Mouse (Mus musculus): ENCODE results near the gene Rb1. TPM values are rescaled to one million over a fixed set of nuclear protein-coding genes. Genes with fewer than 3 reads are reported as not detected.
A peak's percentile ranks its signal among the peaks of the same experiment; 100 is the strongest.

Gene Rb1
- polyA plus RNA-seq, 1 experiment from 2014 or later, result 15.4 TPM

DNA sequence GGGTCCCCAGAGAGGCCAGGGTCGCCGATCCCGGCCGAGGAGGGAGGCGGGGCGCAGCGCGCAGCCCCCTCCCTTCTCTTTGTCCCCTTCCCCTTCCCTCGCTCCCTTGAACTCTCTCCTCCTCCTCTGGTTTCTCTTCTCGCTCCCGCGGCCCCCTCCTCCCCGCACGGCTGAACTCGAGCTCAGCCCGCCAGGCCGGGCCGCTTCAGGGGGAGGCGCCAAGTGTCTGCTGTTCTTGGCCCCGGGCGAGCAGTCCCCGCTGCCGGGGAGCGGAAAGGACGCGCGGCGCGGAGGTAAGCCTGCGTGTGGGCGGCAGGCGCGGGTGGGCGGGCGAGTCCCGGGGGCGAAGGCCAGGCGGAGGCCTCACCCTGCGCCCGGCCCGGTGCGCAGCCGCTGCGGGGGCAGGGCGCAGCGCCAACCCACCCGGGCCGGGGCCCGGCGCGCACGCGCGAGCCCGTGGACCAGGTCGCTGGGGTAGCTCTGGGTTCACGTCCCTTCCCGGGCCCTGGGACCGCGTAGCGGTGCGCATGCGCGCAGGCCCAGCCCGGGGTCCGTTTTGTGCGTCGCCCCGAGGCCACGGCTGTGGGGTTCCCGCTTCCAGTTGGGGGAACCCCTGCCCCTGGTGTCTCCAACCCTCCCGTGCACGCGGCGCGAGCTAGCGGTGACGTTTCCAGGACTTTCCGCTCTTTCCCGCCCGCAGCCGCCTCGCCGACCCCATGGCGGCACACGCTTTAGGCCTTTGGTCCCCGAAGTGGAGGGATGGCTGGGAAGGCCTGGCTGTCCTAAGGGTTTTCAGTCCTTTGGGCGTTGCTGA is 182.5 kb downstream of the Rb1 start:
- peak; percentile 83 for DNase-seq (ENCODE audit: low spot score)
- H3K4me1 ChIP-seq (replicated peaks; ENCODE audit: control insufficient read depth, insufficient read depth), result peaks cover 3% of the 10 kb centered on the region; the same call in 1 of the 2 replicates
- peak overlapping the region; percentile 98 for H3K9ac ChIP-seq (ENCODE audit: low read length)
- ATAC-seq (ENCODE audit: low FRiP score, low TSS enrichment), result peak; percentile 92
- H3K4me3 ChIP-seq (ENCODE audit: low read depth, low read length), result peak overlapping the region; percentile 81
- no peaks in the 10 kb centered on the region for H3K9me3 ChIP-seq (ENCODE audit: control insufficient read depth, low read length)
- peak overlapping the region; percentile 87 for H3K4me2 ChIP-seq (replicated peaks; ENCODE audit: low read depth)
- no peaks in the 10 kb centered on the region for H3K27me3 ChIP-seq (ENCODE audit: control insufficient read depth, insufficient read depth, low read length)
- H3K36me3 ChIP-seq (ENCODE audit: control insufficient read depth, insufficient read depth, low read length), result no peaks in the 10 kb centered on the region
- peak overlapping the region; percentile 98 for H3K27ac ChIP-seq (replicated peaks)
- TF ChIP-seq CTCF (IDR thresholded peaks at IDR 0.05; ENCODE audit: low read depth) (peak; percentile 7; the same call in 1 of the 2 replicates), EP300 (optimal IDR thresholded peaks at IDR 0.05) (no peak)
- under 1% methylated on average over 73 of the region's 88 CpGs for WGBS

DNA sequence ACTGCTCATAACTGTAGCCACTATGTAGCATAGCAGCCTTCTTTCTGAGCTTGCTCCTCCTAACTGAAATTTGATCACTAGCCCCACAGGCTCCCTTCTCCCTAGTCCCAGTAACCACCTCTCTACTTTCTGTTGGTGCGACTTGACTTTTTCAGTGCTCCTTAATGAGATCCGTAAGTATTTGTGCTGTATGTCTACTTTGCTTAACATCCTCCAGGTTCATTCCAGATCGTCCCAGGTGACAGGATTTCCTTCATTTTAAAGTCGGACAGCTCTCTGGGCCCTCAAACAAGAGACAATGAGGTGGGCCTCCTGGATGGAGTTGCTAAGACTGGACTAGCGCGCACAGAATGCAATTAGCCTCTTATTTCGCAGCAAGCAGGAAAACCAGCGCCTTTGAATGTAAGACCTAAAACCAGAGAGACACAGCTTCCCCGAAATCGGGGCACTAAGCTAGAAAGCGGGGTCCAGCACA is 183.2 kb downstream of the Rb1 start:
- DNase-seq (ENCODE audit: low spot score), result no peak
- Histone ChIP-seq H3K27me3 (ENCODE audit: control insufficient read depth, insufficient read depth, low read length) (no peaks in the 10 kb centered on the region), H3K9ac (ENCODE audit: low read length) (peak overlapping the region; percentile 98), H3K4me2 (replicated peaks; ENCODE audit: low read depth) (peak overlapping the region; percentile 87), H3K4me3 (ENCODE audit: low read depth, low read length) (peak overlapping the region; percentile 81), H3K36me3 (ENCODE audit: control insufficient read depth, insufficient read depth, low read length) (no peaks in the 10 kb centered on the region), H3K4me1 (replicated peaks; ENCODE audit: control insufficient read depth, insufficient read depth) (peaks cover 3% of the 10 kb centered on the region; the same call in 1 of the 2 replicates), H3K9me3 (ENCODE audit: control insufficient read depth, low read length) (no peaks in the 10 kb centered on the region), H3K27ac (replicated peaks) (peak overlapping the region; percentile 98)
- ATAC-seq (ENCODE audit: low FRiP score, low TSS enrichment), result no peak
- TF ChIP-seq EP300 (optimal IDR thresholded peaks at IDR 0.05), result no peak
- no peak for TF ChIP-seq CTCF (IDR thresholded peaks at IDR 0.05; ENCODE audit: low read depth)
- 2% methylated on average over 11 of the region's 11 CpGs for WGBS

DNA sequence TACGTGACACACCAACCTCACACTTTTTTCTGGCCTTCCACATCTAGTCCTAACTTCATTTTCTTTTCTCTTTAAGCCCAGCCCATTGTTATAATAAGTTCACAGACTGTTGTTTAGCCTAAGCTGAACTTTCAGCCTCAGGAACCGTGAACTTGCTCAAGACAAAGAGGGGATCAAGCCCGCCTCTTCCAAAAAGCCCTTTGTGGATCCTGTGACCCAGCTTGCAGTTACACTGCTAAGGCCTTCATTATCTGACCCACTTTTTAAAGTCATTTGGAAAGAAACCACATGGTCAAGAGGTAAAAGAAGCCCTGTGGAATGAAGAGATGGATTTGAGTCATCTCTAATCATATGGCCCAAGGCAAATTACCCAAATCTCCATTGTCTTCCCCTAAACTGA is 183.8 kb downstream of the Rb1 start:
- H3K27ac ChIP-seq (replicated peaks), result peak overlapping the region; percentile 98; the same call in 1 of the 2 replicates
- 75% methylated on average over 3 of the region's 3 CpGs for WGBS
- H3K9ac ChIP-seq (ENCODE audit: low read length), result no peak overlapping the region; the same call in 1 of the 2 replicates
- no peak overlapping the region for H3K4me2 ChIP-seq (replicated peaks; ENCODE audit: low read depth)
- TF ChIP-seq CTCF (IDR thresholded peaks at IDR 0.05; ENCODE audit: low read depth) (no peak), EP300 (optimal IDR thresholded peaks at IDR 0.05) (no peak)
- no peaks in the 10 kb centered on the region for H3K36me3 ChIP-seq (ENCODE audit: control insufficient read depth, insufficient read depth, low read length)
- DNase-seq (ENCODE audit: low spot score) (no peak), ATAC-seq (ENCODE audit: low FRiP score, low TSS enrichment) (no peak)
- no peaks in the 10 kb centered on the region for H3K27me3 ChIP-seq (ENCODE audit: control insufficient read depth, insufficient read depth, low read length)
- no peaks in the 10 kb centered on the region for H3K9me3 ChIP-seq (ENCODE audit: control insufficient read depth, low read length)
- no peak overlapping the region for H3K4me3 ChIP-seq (ENCODE audit: low read depth, low read length)
- peaks cover 3% of the 10 kb centered on the region; the same call in 1 of the 2 replicates for H3K4me1 ChIP-seq (replicated peaks; ENCODE audit: control insufficient read depth, insufficient read depth)

DNA sequence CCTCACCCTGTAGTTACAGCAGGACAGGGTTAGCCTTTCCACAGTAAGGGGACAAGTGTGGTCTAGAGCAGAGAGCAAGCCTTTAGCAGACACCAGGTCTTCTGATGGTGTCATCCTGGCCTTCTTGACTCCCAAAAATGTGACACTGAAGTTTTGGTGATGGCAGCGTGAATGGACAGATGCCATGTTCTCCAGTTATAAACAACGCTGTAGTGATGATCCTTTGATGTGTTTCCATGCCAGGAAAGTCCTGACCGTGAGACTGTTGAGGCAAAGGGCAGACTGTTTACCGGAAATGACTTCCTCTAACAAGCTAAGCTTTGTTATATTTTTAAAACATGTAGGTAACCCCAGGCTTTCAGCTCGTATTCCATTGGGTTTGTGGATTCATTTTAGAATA is 185.8 kb downstream of the Rb1 start:
- peaks cover 3% of the 10 kb centered on the region; the same call in 1 of the 2 replicates for H3K4me1 ChIP-seq (replicated peaks; ENCODE audit: control insufficient read depth, insufficient read depth)
- no peak for ATAC-seq (ENCODE audit: low FRiP score, low TSS enrichment)
- H3K9me3 ChIP-seq (ENCODE audit: control insufficient read depth, low read length), result no peaks in the 10 kb centered on the region
- H3K36me3 ChIP-seq (ENCODE audit: control insufficient read depth, insufficient read depth, low read length), result no peaks in the 10 kb centered on the region
- H3K4me2 ChIP-seq (replicated peaks; ENCODE audit: low read depth), result no peak overlapping the region
- DNase-seq (ENCODE audit: low spot score), result no peak
- no peak for TF ChIP-seq EP300 (optimal IDR thresholded peaks at IDR 0.05)
- no peak for TF ChIP-seq CTCF (IDR thresholded peaks at IDR 0.05; ENCODE audit: low read depth)
- 58% methylated on average over 5 of the region's 5 CpGs for WGBS
- H3K27me3 ChIP-seq (ENCODE audit: control insufficient read depth, insufficient read depth, low read length), result no peaks in the 10 kb centered on the region
- H3K9ac ChIP-seq (ENCODE audit: low read length), result no peak overlapping the region
- no peak overlapping the region for H3K27ac ChIP-seq (replicated peaks)
- no peak overlapping the region for H3K4me3 ChIP-seq (ENCODE audit: low read depth, low read length)

DNA sequence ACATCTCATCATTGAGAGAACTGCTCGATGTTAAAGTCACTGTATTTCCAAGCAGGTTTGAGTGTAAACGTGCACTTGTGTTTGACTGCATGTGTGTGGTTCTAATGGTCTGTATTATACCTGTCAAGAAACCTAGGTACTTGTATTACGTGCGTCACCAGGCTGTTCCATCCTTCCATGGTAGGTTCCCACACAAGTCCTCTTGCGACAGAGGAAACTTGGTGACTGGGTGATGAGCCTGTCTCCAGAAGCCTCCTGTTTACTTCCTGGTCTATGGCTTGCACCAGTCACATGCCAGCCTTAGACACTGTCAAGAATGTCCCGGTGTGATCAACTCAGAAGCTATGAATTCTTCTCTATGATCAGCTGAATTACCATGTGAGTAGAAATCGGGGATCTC is 187.1 kb downstream of the Rb1 start:
- Histone ChIP-seq H3K27me3 (ENCODE audit: control insufficient read depth, insufficient read depth, low read length) (no peaks in the 10 kb centered on the region), H3K27ac (replicated peaks) (no peak overlapping the region), H3K4me1 (replicated peaks; ENCODE audit: control insufficient read depth, insufficient read depth) (no peaks in the 10 kb centered on the region), H3K9me3 (ENCODE audit: control insufficient read depth, low read length) (no peaks in the 10 kb centered on the region), H3K36me3 (ENCODE audit: control insufficient read depth, insufficient read depth, low read length) (no peaks in the 10 kb centered on the region), H3K4me3 (ENCODE audit: low read depth, low read length) (no peak overlapping the region), H3K4me2 (replicated peaks; ENCODE audit: low read depth) (no peak overlapping the region), H3K9ac (ENCODE audit: low read length) (no peak overlapping the region)
- TF ChIP-seq CTCF (IDR thresholded peaks at IDR 0.05; ENCODE audit: low read depth) (no peak), EP300 (optimal IDR thresholded peaks at IDR 0.05) (no peak)
- WGBS, result 90% methylated on average over 7 of the region's 7 CpGs
- ATAC-seq (ENCODE audit: low FRiP score, low TSS enrichment) (no peak), DNase-seq (ENCODE audit: low spot score) (no peak)

- WGBS, result 67% methylated on average over 5 of the region's 5 CpGs
- Histone ChIP-seq H3K27ac (replicated peaks) (no peak overlapping the region), H3K9ac (ENCODE audit: low read length) (no peak overlapping the region), H3K27me3 (ENCODE audit: control insufficient read depth, insufficient read depth, low read length) (no peaks in the 10 kb centered on the region), H3K4me3 (ENCODE audit: low read depth, low read length) (no peak overlapping the region), H3K9me3 (ENCODE audit: control insufficient read depth, low read length) (no peaks in the 10 kb centered on the region), H3K4me2 (replicated peaks; ENCODE audit: low read depth) (no peak overlapping the region), H3K4me1 (replicated peaks; ENCODE audit: control insufficient read depth, insufficient read depth) (no peaks in the 10 kb centered on the region), H3K36me3 (ENCODE audit: control insufficient read depth, insufficient read depth, low read length) (no peaks in the 10 kb centered on the region)
- ATAC-seq (ENCODE audit: low FRiP score, low TSS enrichment), result no peak
- no peak for DNase-seq (ENCODE audit: low spot score)
- TF ChIP-seq CTCF (IDR thresholded peaks at IDR 0.05; ENCODE audit: low read depth), result no peak
- TF ChIP-seq EP300 (optimal IDR thresholded peaks at IDR 0.05), result no peak
These were observed 188.4 kb downstream of the Rb1 start for GRCm38 (mm10) chr14:73137234-73137633.

MicroRNA genes within 50 kb of the gene (microRNA counts, 519-probe panel; counts per million panel counts)
- not detected for microRNA mmu-miR-687

Small RNA genes lying within 50 kb of the gene (microRNA-seq; reads per million reads assigned to microRNA genes)
- gene Mir687, result not detected

Other genes with a start within 250 kb of the Rb1 start
- gene Rcbtb2, start 202.8 kb downstream of the Rb1 start, polyA plus RNA-seq (2015; fragmentation: Nextera tagmentation; extraction: Ambion mirVana), result 42.7 and 44.0 TPM in 2 replicates
- gene Lpar6, start 87.9 kb downstream of the Rb1 start, polyA plus RNA-seq (2015; fragmentation: Nextera tagmentation; extraction: Ambion mirVana), result 12.2 and 12.4 TPM in 2 replicates
- gene Itm2b, start 59.5 kb upstream of the Rb1 start, polyA plus RNA-seq (2015; fragmentation: Nextera tagmentation; extraction: Ambion mirVana), result 1,381 and 1,408 TPM in 2 replicates
- 39.4 and 39.5 TPM in 2 replicates for gene Med4, start 184.2 kb upstream of the Rb1 start, polyA plus RNA-seq (2015; fragmentation: Nextera tagmentation; extraction: Ambion mirVana)
- 98.9 and 101 TPM in 2 replicates for gene Sucla2, start 199.5 kb upstream of the Rb1 start, polyA plus RNA-seq (2015; fragmentation: Nextera tagmentation; extraction: Ambion mirVana)
- 2.6 and 2.8 TPM in 2 replicates for gene Nudt15, start 222.4 kb upstream of the Rb1 start, polyA plus RNA-seq (2015; fragmentation: Nextera tagmentation; extraction: Ambion mirVana)

All from stomach, postnatal 0 days (tissue).